Mouse (Mus musculus): ENCODE data around the gene Hprt.
A peak's percentile ranks its signal among the peaks of the same experiment; 100 is the strongest.
"Not testable (repeated sequence)": the region's sequence is repeated elsewhere in the genome, so short reads cannot be mapped to it uniquely, and the experiment has no call there.

The Hprt gene

GRCm38 (mm10) chrX:52987905-52988783 lies at the start of gene Hprt:
Hprt (plus strand) TSS chrX:52988137.
- DNase-seq (ENCODE audit: low spot score), result peak; percentile 85

- no peak for DNase-seq (ENCODE audit: low spot score)
Measured at GRCm38 (mm10) chrX:52945509-52945908, 42.4 kb upstream of the Hprt start.

- DNase-seq (ENCODE audit: low spot score), result no peak
Measured at GRCm38 (mm10) chrX:52949713-52950112, 38.2 kb upstream of the Hprt start.

- no peak for DNase-seq (ENCODE audit: low spot score)
Measured at GRCm38 (mm10) chrX:52956942-52957341, 31.0 kb upstream of the Hprt start.

- DNase-seq (ENCODE audit: low spot score), result no peak
Measured at GRCm38 (mm10) chrX:52961559-52962110, 26.3 kb upstream of the Hprt start.

GRCm38 (mm10) chrX:52965149-52965548 lies 22.8 kb upstream of the Hprt start:
- DNase-seq (ENCODE audit: low spot score), result no peak

- no peak for DNase-seq (ENCODE audit: low spot score)
Measured at GRCm38 (mm10) chrX:52971211-52972006, 16.5 kb upstream of the Hprt start.

- no peak for DNase-seq (ENCODE audit: low spot score)
Measured at GRCm38 (mm10) chrX:52972129-52972528, 15.8 kb upstream of the Hprt start.

GRCm38 (mm10) chrX:52972680-52973079 lies 15.3 kb upstream of the Hprt start:
- DNase-seq (ENCODE audit: low spot score), result no peak

- no peak for DNase-seq (ENCODE audit: low spot score)
Measured at GRCm38 (mm10) chrX:52978576-52978975, 9.4 kb upstream of the Hprt start.

GRCm38 (mm10) chrX:52981378-52981777 lies 6.6 kb upstream of the Hprt start:
- no peak for DNase-seq (ENCODE audit: low spot score)

GRCm38 (mm10) chrX:52994726-52995125 lies 6.8 kb downstream of the Hprt start:
- not testable (repeated sequence) for DNase-seq (ENCODE audit: low spot score)

- DNase-seq (ENCODE audit: low spot score), result not testable (repeated sequence)
Measured at GRCm38 (mm10) chrX:53004887-53005286, 16.9 kb downstream of the Hprt start.

GRCm38 (mm10) chrX:53006062-53006461 lies 18.1 kb downstream of the Hprt start:
- DNase-seq (ENCODE audit: low spot score), result no peak

GRCm38 (mm10) chrX:53015549-53015948 lies 27.6 kb downstream of the Hprt start:
- no peak for DNase-seq (ENCODE audit: low spot score)

- DNase-seq (ENCODE audit: low spot score), result no peak
Measured at GRCm38 (mm10) chrX:53023021-53023420, 35.1 kb downstream of the Hprt start.

GRCm38 (mm10) chrX:53024268-53024667 lies 36.3 kb downstream of the Hprt start:
- DNase-seq (ENCODE audit: low spot score), result not testable (repeated sequence)

- no peak for DNase-seq (ENCODE audit: low spot score)
Measured at GRCm38 (mm10) chrX:53025471-53026223, 37.7 kb downstream of the Hprt start.

GRCm38 (mm10) chrX:53029559-53029958 lies 41.6 kb downstream of the Hprt start:
- DNase-seq (ENCODE audit: low spot score), result no peak

- DNase-seq (ENCODE audit: low spot score), result no peak
Measured at GRCm38 (mm10) chrX:53038194-53038593, 50.3 kb downstream of the Hprt start.

GRCm38 (mm10) chrX:53039651-53040050 lies 51.7 kb downstream of the Hprt start:
- peak; percentile 23 for DNase-seq (ENCODE audit: low spot score)

- no peak for DNase-seq (ENCODE audit: low spot score)
Measured at GRCm38 (mm10) chrX:53040138-53040537, 52.2 kb downstream of the Hprt start.

Measured in yolk sac, embryonic 10.5 days (tissue).